Mouse (Mus musculus): ENCODE results near the gene Mettl15. TPM values are rescaled to one million over a fixed set of nuclear protein-coding genes. Genes with fewer than 3 reads are reported as not detected.

Mettl15 gene
- polyA plus RNA-seq, 2 experiments = 7.7 to 10.7 TPM

GRCm38 (mm10) chr2:109105773-109106484 lies 174.6 kb downstream of the Mettl15 start:
- no peak for TF ChIP-seq POLR2A (IDR thresholded peaks at IDR 0.05; ENCODE audit: borderline replicate concordance, extremely low read depth, insufficient read depth, insufficient read length)
- H3K9me3 ChIP-seq (ENCODE audit: control insufficient read depth, low read length) = no peaks in the 10 kb centered on the region
- WGBS = 66% methylated on average over 3 of the region's 3 CpGs
- no peaks in the 10 kb centered on the region for H3K36me3 ChIP-seq (ENCODE audit: control insufficient read depth, insufficient read depth, low read length)
- H3K27ac ChIP-seq (replicated peaks; ENCODE audit: low read depth, low read length) = no peak overlapping the region
- no peak overlapping the region for H3K4me2 ChIP-seq (replicated peaks; ENCODE audit: low read depth, low read length, severe bottlenecking)
- H3K4me1 ChIP-seq (ENCODE audit: control insufficient read depth, insufficient read depth, low read length) = no peaks in the 10 kb centered on the region
- DNase-seq (ENCODE audit: low spot score) (no peak), ATAC-seq (ENCODE audit: low FRiP score, low read depth) (no peak)
- H3K4me3 ChIP-seq (replicated peaks; ENCODE audit: low read length) = no peak overlapping the region
- no peak overlapping the region for H3K9ac ChIP-seq (ENCODE audit: low read depth, low read length, severe bottlenecking)
- H3K27me3 ChIP-seq (ENCODE audit: control insufficient read depth, insufficient read depth, low read length) = no peaks in the 10 kb centered on the region

- no peak for ATAC-seq (ENCODE audit: low FRiP score, low read depth)
- 79% methylated on average over 2 of the region's 2 CpGs for WGBS
These were observed 230.9 kb downstream of the Mettl15 start for GRCm38 (mm10) chr2:109049686-109050085.

More at GRCm38 (mm10) chr2:109049686-109050085, 230.9 kb downstream of the Mettl15 start:
- no peak for DNase-seq (ENCODE audit: low spot score)
- Histone ChIP-seq H3K36me3 (ENCODE audit: control insufficient read depth, insufficient read depth, low read length) (no peaks in the 10 kb centered on the region), H3K4me1 (ENCODE audit: control insufficient read depth, insufficient read depth, low read length) (no peaks in the 10 kb centered on the region), H3K4me2 (replicated peaks; ENCODE audit: low read depth, low read length, severe bottlenecking) (no peak overlapping the region), H3K27me3 (ENCODE audit: control insufficient read depth, insufficient read depth, low read length) (no peaks in the 10 kb centered on the region), H3K9me3 (ENCODE audit: control insufficient read depth, low read length) (no peaks in the 10 kb centered on the region), H3K4me3 (replicated peaks; ENCODE audit: low read length) (no peak overlapping the region), H3K27ac (replicated peaks; ENCODE audit: low read depth, low read length) (no peak overlapping the region), H3K9ac (ENCODE audit: low read depth, low read length, severe bottlenecking) (no peak overlapping the region)
- TF ChIP-seq POLR2A (IDR thresholded peaks at IDR 0.05; ENCODE audit: borderline replicate concordance, extremely low read depth, insufficient read depth, insufficient read length) = no peak

Small RNA genes lying within 50 kb of the gene (microRNA-seq; reads per million reads assigned to microRNA genes)
- not detected for gene Gm24115

Other genes with a start within 250 kb of the Mettl15 start
- gene Kif18a, start within 50 bp of the Mettl15 start, polyA plus RNA-seq (2012; rRNA removed) = 7.0 and 10.1 TPM in 2 replicates
- gene Kif18a, start within 50 bp of the Mettl15 start, polyA plus RNA-seq (2014; fragmentation: Nextera tagmentation; extraction: Ambion mirVana) = 16.0 and 16.5 TPM in 2 replicates